Mouse (Mus musculus): ENCODE data around the gene Klhl28. TPM values are rescaled to one million over a fixed set of nuclear protein-coding genes. Genes with fewer than 3 reads are reported as not detected.
A peak's percentile ranks its signal among the peaks of the same experiment; 100 is the strongest.

The Klhl28 gene
- 0.77 TPM for polyA plus RNA-seq (2012; fragmentation: generic; extraction: Trizol)
- long read RNA-seq, experiment 1, full-length matches to known transcripts = 3 of 3 reads
- long read RNA-seq, experiment 1, partial matches to known transcripts = 0 of 3 reads
- long read RNA-seq, experiment 1, other reads (novel, unspliced or antisense) = 0 of 3 reads
- long read RNA-seq, experiment 2, full-length matches to known transcripts = 10 of 12 reads
- long read RNA-seq, experiment 2, partial matches to known transcripts = 0 of 12 reads
- long read RNA-seq, experiment 2, other reads (novel, unspliced or antisense) = 2 of 12 reads

DNA sequence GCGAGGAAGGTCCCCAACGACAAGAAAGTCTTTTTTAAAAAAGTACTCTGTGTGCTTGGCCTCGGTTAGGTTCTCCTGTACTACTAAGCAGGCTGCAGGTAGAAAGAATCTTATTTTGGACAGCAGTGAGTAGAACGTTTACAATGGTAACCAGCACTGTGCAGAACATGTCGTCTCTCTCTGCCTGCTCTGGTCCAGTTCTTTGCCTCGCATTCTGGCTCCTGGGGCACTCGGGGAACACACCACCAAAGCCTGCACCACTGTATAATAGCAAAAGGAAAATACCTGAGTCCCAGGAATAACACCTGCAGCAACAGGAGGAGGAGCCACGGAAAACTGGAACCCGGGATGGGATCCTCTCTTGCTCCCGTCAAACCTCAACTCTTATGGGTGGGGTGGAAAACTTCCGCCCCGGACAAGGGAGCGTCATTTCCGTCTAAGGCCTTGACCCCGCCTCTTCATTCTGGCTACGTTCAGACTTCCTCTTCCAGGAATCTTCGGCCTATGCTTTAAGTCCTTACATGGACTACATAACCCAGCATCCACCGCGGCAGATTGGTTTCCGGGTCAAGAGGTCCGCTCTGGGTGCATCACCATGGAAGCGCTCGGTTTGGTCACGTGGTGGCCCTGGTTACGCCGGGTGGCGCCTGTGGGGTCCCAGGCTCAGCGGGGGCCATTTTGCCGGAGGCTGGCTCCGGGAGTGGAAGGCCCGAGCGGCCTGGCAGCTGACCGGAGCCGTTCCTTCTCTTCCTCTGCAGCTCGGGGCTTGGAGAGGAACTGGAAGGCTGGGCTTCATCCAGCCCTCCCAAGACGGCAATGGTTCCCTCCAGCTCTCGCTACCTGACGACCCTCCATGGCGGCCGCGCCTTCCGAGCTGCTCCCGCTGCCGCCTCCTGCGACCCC lies at the start of gene Klhl28, which contains the start of gene Togaram1:
Gene Klhl28 (minus strand): TSS at position 411 of the 903 bp plus-strand sequence.
Gene Togaram1 (plus strand): TSS at position 681 of the 903 bp plus-strand sequence.
- Histone ChIP-seq H3K4me3 (ENCODE audit: insufficient read depth, poor library complexity, severe bottlenecking) (peak within 1 kb of the TSS; percentile 88), H3ac (ENCODE audit: control insufficient read depth, insufficient read length, low read depth) (peak within 1 kb of the TSS; percentile 97), H3K79me2 (ENCODE audit: control insufficient read depth, insufficient read depth) (peaks cover 74% of the 10 kb centered on the region), H3K79me3 (ENCODE audit: low read depth) (peaks cover 69% of the 10 kb centered on the region), H3K36me3 (ENCODE audit: control insufficient read depth, insufficient read depth) (peaks cover 5% of the 10 kb centered on the region), H3K27me3 (ENCODE audit: control insufficient read depth, insufficient read depth, insufficient read length) (no peaks in the 10 kb centered on the region)
- TF ChIP-seq MAX (IDR thresholded peaks at IDR 0.05) (peak; percentile 66), CEBPB (IDR thresholded peaks at IDR 0.05; ENCODE audit: low read depth) (no peak), FOSL1 (IDR thresholded peaks at IDR 0.05; ENCODE audit: insufficient read depth, low read length, poor library complexity, severe bottlenecking) (no peak), USF1 (IDR thresholded peaks at IDR 0.05; ENCODE audit: low read depth) (peak; percentile 99), MYOG (IDR thresholded peaks at IDR 0.05; ENCODE audit: control insufficient read depth, extremely low read depth, insufficient read length) (no peak)

DNA sequence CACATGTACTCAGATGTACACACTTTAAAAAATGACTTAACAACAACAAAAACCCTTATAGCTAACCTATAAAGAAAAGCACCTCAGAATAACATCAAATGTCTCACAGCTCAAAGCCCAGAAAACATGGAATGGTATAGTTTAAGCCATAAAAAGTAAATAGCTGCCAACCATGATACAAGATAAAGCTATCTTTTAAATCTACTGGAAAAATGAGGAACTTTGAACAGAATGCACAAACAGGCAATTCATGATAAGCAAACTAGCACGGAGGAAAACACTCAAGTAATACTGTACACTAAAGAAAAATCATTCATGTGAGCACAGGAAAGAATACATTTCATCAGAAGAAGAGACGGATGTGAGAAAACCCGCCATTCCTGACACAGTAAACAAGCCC lies 42.4 kb upstream of the Klhl28 start:
- H3K79me3 ChIP-seq (ENCODE audit: low read depth) = no peaks in the 10 kb centered on the region
- TF ChIP-seq USF1 (IDR thresholded peaks at IDR 0.05; ENCODE audit: low read depth) = no peak
- H3K4me3 ChIP-seq (ENCODE audit: insufficient read depth, poor library complexity, severe bottlenecking) = no peak overlapping the region
- H3K27me3 ChIP-seq (ENCODE audit: control insufficient read depth, insufficient read depth, insufficient read length) = no peaks in the 10 kb centered on the region
- no peaks in the 10 kb centered on the region for H3K79me2 ChIP-seq (ENCODE audit: control insufficient read depth, insufficient read depth)
- H3ac ChIP-seq (ENCODE audit: control insufficient read depth, insufficient read length, low read depth) = no peak overlapping the region
- peaks cover 76% of the 10 kb centered on the region for H3K36me3 ChIP-seq (ENCODE audit: control insufficient read depth, insufficient read depth)

DNA sequence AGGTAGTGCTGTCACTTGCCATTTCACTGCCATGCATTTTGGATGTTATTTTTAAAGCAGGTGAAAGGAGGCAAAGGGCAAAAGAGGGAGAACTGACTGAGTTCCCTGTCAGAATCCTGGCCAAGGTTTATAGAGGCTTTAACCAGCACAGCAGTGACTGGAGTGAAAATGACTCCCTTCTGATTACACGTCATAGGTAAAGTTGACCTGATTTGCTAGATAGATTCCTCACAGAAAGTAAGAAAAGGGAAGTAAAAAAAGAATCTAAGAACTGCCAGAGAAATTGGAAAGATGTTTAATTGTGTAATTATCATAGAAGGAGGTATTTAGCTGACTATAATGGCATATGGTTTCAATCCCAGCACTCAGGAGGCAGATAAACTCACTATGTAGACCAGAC lies 12.2 kb upstream of the Klhl28 start:
- Histone ChIP-seq H3K4me3 (ENCODE audit: insufficient read depth, poor library complexity, severe bottlenecking) (no peak overlapping the region), H3K79me2 (ENCODE audit: control insufficient read depth, insufficient read depth) (peaks cover 58% of the 10 kb centered on the region), H3K36me3 (ENCODE audit: control insufficient read depth, insufficient read depth) (peaks cover 53% of the 10 kb centered on the region), H3ac (ENCODE audit: control insufficient read depth, insufficient read length, low read depth) (no peak overlapping the region), H3K27me3 (ENCODE audit: control insufficient read depth, insufficient read depth, insufficient read length) (no peaks in the 10 kb centered on the region), H3K79me3 (ENCODE audit: low read depth) (peaks cover 34% of the 10 kb centered on the region)
- TF ChIP-seq CEBPB (IDR thresholded peaks at IDR 0.05; ENCODE audit: low read depth) (no peak), MYOD1 (IDR thresholded peaks at IDR 0.05; ENCODE audit: control insufficient read depth, insufficient read length, low read depth) (no peak), FOSL1 (IDR thresholded peaks at IDR 0.05; ENCODE audit: insufficient read depth, low read length, poor library complexity, severe bottlenecking) (no peak), MYOG (IDR thresholded peaks at IDR 0.05; ENCODE audit: control insufficient read depth, extremely low read depth, insufficient read length) (no peak), MAX (IDR thresholded peaks at IDR 0.05) (no peak), CTCF (IDR thresholded peaks at IDR 0.05; ENCODE audit: control insufficient read depth, insufficient read depth, insufficient read length) (no peak), USF1 (IDR thresholded peaks at IDR 0.05; ENCODE audit: low read depth) (no peak)

DNA sequence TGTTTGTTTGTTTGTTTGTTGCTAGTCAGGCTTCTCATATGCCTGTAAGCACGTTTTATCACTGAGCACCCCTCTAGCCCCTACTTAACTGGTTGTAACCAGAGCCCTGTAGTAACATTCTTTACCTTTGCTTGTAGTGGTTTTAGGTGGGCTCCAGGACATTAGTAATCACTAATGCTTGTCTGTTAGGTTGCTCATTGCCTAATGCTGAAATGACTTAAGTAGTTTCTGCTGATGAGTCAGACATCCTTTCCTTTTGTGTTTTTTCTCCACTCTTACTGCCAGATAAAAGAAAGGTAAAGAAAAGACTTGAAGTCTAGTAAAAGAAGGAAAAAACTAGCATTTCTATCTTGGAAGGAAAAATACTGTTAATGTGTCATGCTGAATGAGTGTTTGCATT lies 10.9 kb upstream of the Klhl28 start:
- Histone ChIP-seq H3K79me3 (ENCODE audit: low read depth) (peaks cover 47% of the 10 kb centered on the region), H3K36me3 (ENCODE audit: control insufficient read depth, insufficient read depth) (peaks cover 50% of the 10 kb centered on the region), H3K27me3 (ENCODE audit: control insufficient read depth, insufficient read depth, insufficient read length) (no peaks in the 10 kb centered on the region), H3K4me3 (ENCODE audit: insufficient read depth, poor library complexity, severe bottlenecking) (no peak overlapping the region), H3K79me2 (ENCODE audit: control insufficient read depth, insufficient read depth) (peaks cover 72% of the 10 kb centered on the region), H3ac (ENCODE audit: control insufficient read depth, insufficient read length, low read depth) (no peak overlapping the region)
- no peak for TF ChIP-seq MYOD1 (IDR thresholded peaks at IDR 0.05; ENCODE audit: control insufficient read depth, insufficient read length, low read depth)
- TF ChIP-seq CTCF (IDR thresholded peaks at IDR 0.05; ENCODE audit: control insufficient read depth, insufficient read depth, insufficient read length) = no peak
- TF ChIP-seq MAX (IDR thresholded peaks at IDR 0.05) = no peak
- no peak for TF ChIP-seq MYOG (IDR thresholded peaks at IDR 0.05; ENCODE audit: control insufficient read depth, extremely low read depth, insufficient read length)
- TF ChIP-seq FOSL1 (IDR thresholded peaks at IDR 0.05; ENCODE audit: insufficient read depth, low read length, poor library complexity, severe bottlenecking) = no peak
- TF ChIP-seq USF1 (IDR thresholded peaks at IDR 0.05; ENCODE audit: low read depth) = no peak
- peak; percentile 69 for TF ChIP-seq CEBPB (IDR thresholded peaks at IDR 0.05; ENCODE audit: low read depth)

DNA sequence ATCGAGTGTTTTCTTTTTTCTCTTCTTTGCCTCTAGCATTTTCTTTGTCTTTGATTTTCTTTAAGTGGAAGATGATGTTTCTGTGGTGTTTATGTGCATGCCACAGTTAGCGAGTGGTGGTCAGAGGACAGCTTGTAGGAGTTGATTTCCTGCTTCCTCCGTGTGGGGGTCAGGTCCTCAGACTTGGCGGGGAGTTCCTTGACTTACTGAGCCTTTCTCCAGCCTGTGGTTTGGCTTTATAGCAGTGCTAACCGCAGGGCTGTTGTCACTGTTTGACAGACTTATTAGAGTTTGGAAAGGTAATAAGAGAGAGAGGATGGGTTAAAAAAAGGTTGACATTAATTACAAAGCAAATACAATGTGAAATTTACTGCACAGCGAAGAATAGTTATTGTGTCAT lies 10.2 kb upstream of the Klhl28 start:
- no peaks in the 10 kb centered on the region for H3K27me3 ChIP-seq (ENCODE audit: control insufficient read depth, insufficient read depth, insufficient read length)
- H3ac ChIP-seq (ENCODE audit: control insufficient read depth, insufficient read length, low read depth) = no peak overlapping the region
- TF ChIP-seq MYOG (IDR thresholded peaks at IDR 0.05; ENCODE audit: control insufficient read depth, extremely low read depth, insufficient read length) = no peak
- TF ChIP-seq FOSL1 (IDR thresholded peaks at IDR 0.05; ENCODE audit: insufficient read depth, low read length, poor library complexity, severe bottlenecking) = no peak
- TF ChIP-seq USF1 (IDR thresholded peaks at IDR 0.05; ENCODE audit: low read depth) = no peak
- TF ChIP-seq MYOD1 (IDR thresholded peaks at IDR 0.05; ENCODE audit: control insufficient read depth, insufficient read length, low read depth) = no peak
- no peak for TF ChIP-seq CEBPB (IDR thresholded peaks at IDR 0.05; ENCODE audit: low read depth)
- TF ChIP-seq MAX (IDR thresholded peaks at IDR 0.05) = no peak
- no peak for TF ChIP-seq CTCF (IDR thresholded peaks at IDR 0.05; ENCODE audit: control insufficient read depth, insufficient read depth, insufficient read length)
- peaks cover 53% of the 10 kb centered on the region for H3K79me3 ChIP-seq (ENCODE audit: low read depth)
- H3K4me3 ChIP-seq (ENCODE audit: insufficient read depth, poor library complexity, severe bottlenecking) = no peak overlapping the region
- peaks cover 50% of the 10 kb centered on the region for H3K36me3 ChIP-seq (ENCODE audit: control insufficient read depth, insufficient read depth)
- H3K79me2 ChIP-seq (ENCODE audit: control insufficient read depth, insufficient read depth) = peaks cover 78% of the 10 kb centered on the region
